ENCODE assay signal across 14 mouse cellular contexts in the genomic region with DNA sequence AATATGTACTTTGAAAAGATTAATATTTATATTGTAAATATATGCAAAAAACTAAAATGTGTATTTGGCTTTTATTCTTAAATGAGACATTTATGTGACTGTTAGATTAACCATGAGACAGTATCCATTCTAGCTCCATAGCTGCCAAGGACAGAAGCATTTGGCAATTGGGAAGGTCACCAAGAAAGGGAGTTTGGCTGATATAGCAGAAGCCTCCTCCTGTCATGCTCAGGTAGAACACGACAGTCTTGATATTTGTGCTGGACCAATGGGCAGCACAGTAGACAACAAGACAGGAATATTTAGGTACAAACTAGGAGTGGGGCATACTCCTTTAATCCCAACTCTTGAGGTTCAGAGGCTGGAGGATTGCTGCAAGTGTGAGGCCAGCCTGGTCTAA.
"Had no signal": no experiment of that assay in that cellular context is flagged by ENCODE, and none has a peak within 500 bp of the region (broad histone marks: within the 10 kb centered on the region; RNA-seq: fewer than 3 reads in every experiment).

No protein-coding gene starts in this region.

- H3K9me3 ChIP-seq: neural tube, embryonic 15.5 days; stomach, embryonic 15.5 days had no signal

- DNase-seq: right cerebral cortex, adult 18-20 months; right cerebral cortex, postnatal 14 days; right cerebral cortex, postnatal 25 days; right cerebral cortex, postnatal 4 days; spleen, adult 18-20 months; thymus, adult 18-20 months; thymus, adult 2 months; thymus, postnatal 14 days; thymus, postnatal 25 days; thymus, postnatal 36 days; thymus, postnatal 4 days had no signal

- H3K27ac ChIP-seq: neural tube, embryonic 15.5 days; stomach, embryonic 15.5 days; stomach, postnatal 0 days had no signal

- H3K27me3 ChIP-seq: neural tube, embryonic 15.5 days; stomach, embryonic 15.5 days had no signal

- H3K9ac ChIP-seq: neural tube, embryonic 15.5 days; stomach, embryonic 15.5 days had no signal

- H3K36me3 ChIP-seq: stomach, embryonic 15.5 days had no signal

- H3K4me2 ChIP-seq: neural tube, embryonic 15.5 days; stomach, embryonic 15.5 days had no signal

- H3K4me1 ChIP-seq: neural tube, embryonic 15.5 days; stomach, embryonic 15.5 days had no signal

- H3K4me3 ChIP-seq: neural tube, embryonic 15.5 days; stomach, embryonic 15.5 days had no signal
